Mouse (Mus musculus) cerebellum, adult 2 months (tissue): ENCODE data around the gene Tmem120b.

Source experiments
- CTCF ChIP-seq: fragments of 200-500 bp; IDR thresholded peaks from 2 replicates; pipeline ENCODE4 v1.5.1; 2011; ENCODE audit warnings: low read depth, mild to moderate bottlenecking, control low read depth, low read length, moderate library complexity, borderline replicate concordance; ENCODE audit not compliant: insufficient read depth
- POLR2A ChIP-seq: fragments of 200-500 bp; IDR thresholded peaks from 2 replicates; pipeline ENCODE4 v1.6.1; 2011; ENCODE audit warnings: low read length, control low read depth, borderline replicate concordance; ENCODE audit not compliant: insufficient read depth

- no peak for TF ChIP-seq POLR2A
- TF ChIP-seq CTCF, result no peak
Measured at GRCm38 (mm10) chr5:123103556-123103955, 35.3 kb downstream of the Tmem120b start.
